Mouse (Mus musculus) thymus, adult 2 months (tissue): ENCODE data around the gene Gltpd2. TPM values are rescaled to one million over a fixed set of nuclear protein-coding genes. Genes with fewer than 3 reads are reported as not detected.

ENCODE experiments used
- DNase-seq: peaks from one replicate; pipeline ENCODE4 v3.0.0; 2021
- H3K27ac ChIP-seq: fragments of 200-500 bp; 2 replicates; pipeline ENCODE4 v1.5.1; 2012; ENCODE audit warnings: low read length, control low read depth; ENCODE audit not compliant: control insufficient read depth, insufficient read depth
- H3K27me3 ChIP-seq: fragments of 200-500 bp; 2 replicates; pipeline ENCODE4 v1.6.1; 2012; ENCODE audit warnings: mild to moderate bottlenecking, low read length, moderate library complexity, mixed read lengths; ENCODE audit not compliant: control insufficient read depth, insufficient read depth
- H3K36me3 ChIP-seq: fragments of 200-500 bp; 2 replicates; pipeline ENCODE4 v1.6.1; 2012; ENCODE audit warnings: mild to moderate bottlenecking, low read length, moderate library complexity; ENCODE audit not compliant: control insufficient read depth, insufficient read depth
- H3K4me1 ChIP-seq: fragments of 200-500 bp; replicated peaks from 2 replicates; pipeline ENCODE4 v1.6.1; 2012; ENCODE audit warnings: low read length; ENCODE audit not compliant: control insufficient read depth, insufficient read depth
- H3K4me3 ChIP-seq: fragments of 200-500 bp; 2 replicates; pipeline ENCODE4 v1.5.1; 2012; ENCODE audit warnings: mild to moderate bottlenecking, low read length, control low read depth, moderate library complexity; ENCODE audit not compliant: control insufficient read depth, insufficient read depth
- CTCF ChIP-seq: fragments of 200-500 bp; IDR thresholded peaks from 2 replicates; pipeline ENCODE4 v1.5.1; 2012; ENCODE audit warnings: mild to moderate bottlenecking, control low read depth, low read length, moderate library complexity, borderline replicate concordance; ENCODE audit not compliant: control insufficient read depth, poor library complexity, insufficient read depth; ENCODE audit errors: extremely low read depth
- POLR2A ChIP-seq: fragments of 200-500 bp; IDR thresholded peaks from 2 replicates; pipeline ENCODE4 v1.6.1; 2012; ENCODE audit warnings: mild to moderate bottlenecking, low read length, control low read depth, moderate library complexity; ENCODE audit not compliant: control insufficient read depth, poor library complexity, insufficient read depth; ENCODE audit errors: extremely low read depth
- WGBS: fragments of 180-500 bp; shearing (Covaris S2); methylation state at CpG from one replicate; pipeline ENCODE4 v1.1.7; 2018; 5-methylcytosine and 5-hydroxymethylcytosine counted together
- polyA plus RNA-seq: library from polyadenylated mRNA; depleted of rRNA; stranded (reverse); fragments of >200 nt; gene quantifications from 2 replicates; pipeline ENCODE4 v1.2.3, GENCODE M21; 2012

Gltpd2 gene
- polyA plus RNA-seq, 1 experiment = 0.22 TPM

GRCm38 (mm10) chr11:70553940-70554339 lies 34.9 kb downstream of the Gltpd2 start:
- 85% methylated on average over 7 of the region's 7 CpGs for WGBS
- H3K4me3 ChIP-seq = no peak overlapping the region
- DNase-seq = no peak
- no peaks in the 10 kb centered on the region for H3K4me1 ChIP-seq
- no peaks in the 10 kb centered on the region for H3K27me3 ChIP-seq
- no peak overlapping the region for H3K27ac ChIP-seq
- no peak for TF ChIP-seq CTCF
- TF ChIP-seq POLR2A = no peak
- no peaks in the 10 kb centered on the region for H3K36me3 ChIP-seq

GRCm38 (mm10) chr11:70557545-70557944 lies 38.5 kb downstream of the Gltpd2 start:
- WGBS = 92% methylated on average over 9 of the region's 9 CpGs
- TF ChIP-seq POLR2A = no peak
- TF ChIP-seq CTCF = no peak
- DNase-seq = no peak
- no peak overlapping the region for H3K4me3 ChIP-seq
- peaks cover 4% of the 10 kb centered on the region for H3K4me1 ChIP-seq
- no peaks in the 10 kb centered on the region for H3K27me3 ChIP-seq
- H3K27ac ChIP-seq = no peak overlapping the region
- no peaks in the 10 kb centered on the region for H3K36me3 ChIP-seq

DNA sequence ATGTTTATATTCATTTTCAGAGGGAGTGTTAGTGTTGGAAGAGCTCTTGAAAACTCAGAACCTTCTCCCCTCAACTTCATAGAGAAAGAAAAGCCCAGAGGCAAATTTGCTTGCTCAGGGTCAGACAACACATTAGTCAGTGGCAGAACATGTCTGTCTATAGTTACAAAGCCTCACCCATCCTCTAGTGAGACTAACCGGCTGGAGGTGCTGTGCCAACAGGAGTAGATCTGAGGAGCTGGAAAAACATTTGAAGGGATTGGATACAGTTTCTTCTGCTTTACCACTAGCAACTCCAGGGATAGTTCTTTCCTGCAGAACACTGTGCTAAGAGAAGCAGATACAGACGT lies 42.9 kb downstream of the Gltpd2 start:
- Histone ChIP-seq H3K27ac (no peak overlapping the region), H3K36me3 (no peaks in the 10 kb centered on the region), H3K27me3 (no peaks in the 10 kb centered on the region), H3K4me1 (peaks cover 10% of the 10 kb centered on the region), H3K4me3 (no peak overlapping the region)
- WGBS = 14% methylated on average over 2 of the region's 2 CpGs
- TF ChIP-seq CTCF = no peak
- TF ChIP-seq POLR2A = no peak
- no peak for DNase-seq

GRCm38 (mm10) chr11:70562287-70562994 lies 43.4 kb downstream of the Gltpd2 start, which contains the start of gene Mink1:
TSS of gene Mink1 (plus strand) at chr11:70562881.
- Histone ChIP-seq H3K27me3 (no peaks in the 10 kb centered on the region), H3K27ac (peak within 1 kb of the TSS; percentile 58; the same call in 1 of the 2 replicates), H3K36me3 (no peaks in the 10 kb centered on the region), H3K4me3 (peak within 1 kb of the TSS; percentile 80), H3K4me1 (peaks cover 10% of the 10 kb centered on the region)
- peak; percentile 86 for TF ChIP-seq POLR2A
- peak; percentile 72; the same call in 1 of the 2 replicates for TF ChIP-seq CTCF
- WGBS = under 1% methylated on average over 55 of the region's 57 CpGs
- DNase-seq = peak; percentile 90

DNA sequence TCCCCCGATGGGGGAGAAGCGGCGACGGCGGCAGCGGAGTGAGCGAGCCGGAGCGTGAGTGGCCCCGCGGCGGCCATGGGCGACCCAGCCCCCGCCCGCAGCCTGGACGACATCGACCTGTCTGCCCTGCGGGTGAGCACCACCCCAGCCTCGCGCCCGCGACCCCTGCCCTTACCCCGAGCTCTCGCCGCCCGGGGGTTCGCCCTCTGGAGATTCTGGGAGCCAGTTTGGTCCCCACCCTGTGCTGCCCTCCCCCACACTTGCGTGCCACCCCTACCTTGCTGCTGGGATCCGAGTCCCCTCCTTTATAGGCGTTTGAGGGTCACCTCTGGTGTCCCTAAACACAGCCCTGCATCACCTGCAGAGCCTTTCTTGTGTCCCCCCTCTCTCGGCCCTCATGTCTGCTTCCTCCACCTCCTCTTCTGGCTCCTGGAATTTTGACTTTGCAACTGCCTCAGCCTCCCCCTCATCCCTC lies 44.0 kb downstream of the Gltpd2 start:
- TF ChIP-seq POLR2A (no peak), CTCF (no peak)
- under 1% methylated on average over 30 of the region's 31 CpGs for WGBS
- H3K27ac ChIP-seq = peak overlapping the region; percentile 58; the same call in 1 of the 2 replicates
- no peak for DNase-seq
- peak overlapping the region; percentile 80 for H3K4me3 ChIP-seq
- H3K4me1 ChIP-seq = peaks cover 10% of the 10 kb centered on the region
- no peaks in the 10 kb centered on the region for H3K27me3 ChIP-seq
- H3K36me3 ChIP-seq = no peaks in the 10 kb centered on the region

DNA sequence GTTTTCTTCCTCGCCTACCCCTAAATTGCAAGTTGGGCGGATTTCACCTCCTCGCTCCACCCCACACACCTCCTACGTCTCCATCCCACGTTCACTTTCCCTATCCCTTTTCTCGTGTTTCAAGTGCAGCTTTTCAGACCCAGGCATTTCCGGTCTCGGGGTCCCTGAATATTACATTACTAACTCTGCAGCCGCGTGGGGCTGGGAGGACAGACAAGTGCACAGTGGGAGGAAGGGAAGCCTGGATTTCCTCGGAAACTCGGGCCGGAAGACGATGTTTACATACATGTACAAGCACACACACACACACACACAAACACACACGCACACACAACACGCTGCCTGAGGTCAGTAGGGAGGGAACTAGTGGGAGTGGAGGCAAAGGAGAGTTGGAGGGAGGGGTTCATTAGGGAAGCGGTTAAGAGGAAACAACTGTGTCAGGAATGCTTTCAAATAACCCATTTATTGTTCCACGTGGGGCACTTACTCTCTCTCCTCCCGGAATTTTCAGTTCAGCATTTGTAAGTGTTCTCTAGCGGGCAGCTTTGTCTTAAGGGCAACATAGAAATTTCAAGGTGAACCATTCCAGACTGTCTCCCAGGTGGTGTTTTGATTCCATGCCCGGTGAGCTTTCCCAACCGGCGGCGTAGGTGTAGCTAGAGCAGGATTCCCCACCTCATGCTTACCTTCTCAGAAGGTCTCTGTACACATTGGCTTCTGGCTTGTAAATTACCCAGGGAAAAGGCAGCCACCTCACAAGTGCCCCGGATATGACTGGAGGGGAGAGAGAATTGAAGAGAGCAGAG lies 44.7 kb downstream of the Gltpd2 start:
- DNase-seq = peak; percentile 51
- peak overlapping the region; percentile 58; the same call in 1 of the 2 replicates for H3K27ac ChIP-seq
- no peaks in the 10 kb centered on the region for H3K27me3 ChIP-seq
- H3K36me3 ChIP-seq = no peaks in the 10 kb centered on the region
- 9% methylated on average over 25 of the region's 25 CpGs for WGBS
- H3K4me3 ChIP-seq = peak overlapping the region; percentile 80
- TF ChIP-seq POLR2A = no peak
- TF ChIP-seq CTCF = no peak
- H3K4me1 ChIP-seq = peaks cover 10% of the 10 kb centered on the region
